Mouse (Mus musculus): ENCODE data around the gene Glul. TPM values are rescaled to one million over a fixed set of nuclear protein-coding genes. Genes with fewer than 3 reads are reported as not detected.
A peak's percentile ranks its signal among the peaks of the same experiment; 100 is the strongest.

Glul gene
- total and polyA plus RNA-seq, 2 experiments from 2014 or later: 308 to 422 TPM

GRCm38 (mm10) chr1:153900381-153900780, 637 bp downstream of the Glul start:
- WGBS: under 1% methylated on average over 33 of the region's 36 CpGs
- TF ChIP-seq CTCF (IDR thresholded peaks at IDR 0.05; ENCODE audit: low read depth): no peak
- peak; percentile 25 for ATAC-seq

GRCm38 (mm10) chr1:153900860-153901730, 1.4 kb downstream of the Glul start:
- no peak for TF ChIP-seq CTCF (IDR thresholded peaks at IDR 0.05; ENCODE audit: low read depth)
- H3K9ac ChIP-seq (replicated peaks; ENCODE audit: low read length): peak overlapping the region; percentile 73
- under 1% methylated on average over 25 of the region's 25 CpGs for WGBS
- H3K4me3 ChIP-seq (ENCODE audit: low read length): peak overlapping the region; percentile 81
- H3K4me2 ChIP-seq (ENCODE audit: low read depth, low read length): peak overlapping the region; percentile 72
- H3K27ac ChIP-seq: peak overlapping the region; percentile 94
- no peaks in the 10 kb centered on the region for H3K9me3 ChIP-seq (ENCODE audit: low read length)
- no peaks in the 10 kb centered on the region for H3K27me3 ChIP-seq (ENCODE audit: insufficient read depth, low read length)
- peaks cover 29% of the 10 kb centered on the region for H3K36me3 ChIP-seq (ENCODE audit: insufficient read depth, low read length)
- peaks cover 9% of the 10 kb centered on the region; the same call in 1 of the 2 replicates for H3K4me1 ChIP-seq (ENCODE audit: insufficient read depth, low read length)
- DNase-seq (ENCODE audit: low spot score): peak; percentile 70
- ATAC-seq: no peak

More at GRCm38 (mm10) chr1:153900381-153900780, 637 bp downstream of the Glul start:
- H3K4me2 ChIP-seq (ENCODE audit: low read depth, low read length): peak overlapping the region; percentile 72
- H3K9ac ChIP-seq (replicated peaks; ENCODE audit: low read length): peak overlapping the region; percentile 73
- no peaks in the 10 kb centered on the region for H3K27me3 ChIP-seq (ENCODE audit: insufficient read depth, low read length)
- DNase-seq (ENCODE audit: low spot score): peak; percentile 70
- no peaks in the 10 kb centered on the region for H3K9me3 ChIP-seq (ENCODE audit: low read length)
- H3K27ac ChIP-seq: peak overlapping the region; percentile 94
- H3K4me1 ChIP-seq (ENCODE audit: insufficient read depth, low read length): peaks cover 9% of the 10 kb centered on the region; the same call in 1 of the 2 replicates
- H3K36me3 ChIP-seq (ENCODE audit: insufficient read depth, low read length): peaks cover 23% of the 10 kb centered on the region
- peak overlapping the region; percentile 81 for H3K4me3 ChIP-seq (ENCODE audit: low read length)

- ATAC-seq (no peak), DNase-seq (ENCODE audit: low spot score) (no peak)
- H3K4me2 ChIP-seq (ENCODE audit: low read depth, low read length): peak overlapping the region; percentile 72
- H3K27ac ChIP-seq: no peak overlapping the region
- TF ChIP-seq CTCF (IDR thresholded peaks at IDR 0.05; ENCODE audit: low read depth): no peak
- H3K27me3 ChIP-seq (ENCODE audit: insufficient read depth, low read length): no peaks in the 10 kb centered on the region
- peak overlapping the region; percentile 21; the same call in 1 of the 2 replicates for H3K9ac ChIP-seq (replicated peaks; ENCODE audit: low read length)
- WGBS: 39% methylated on average over 13 of the region's 13 CpGs
- peaks cover 9% of the 10 kb centered on the region; the same call in 1 of the 2 replicates for H3K4me1 ChIP-seq (ENCODE audit: insufficient read depth, low read length)
- H3K9me3 ChIP-seq (ENCODE audit: low read length): no peaks in the 10 kb centered on the region
- H3K4me3 ChIP-seq (ENCODE audit: low read length): peak overlapping the region; percentile 81
- peaks cover 46% of the 10 kb centered on the region for H3K36me3 ChIP-seq (ENCODE audit: insufficient read depth, low read length)
Measured at GRCm38 (mm10) chr1:153903006-153903405, 3.3 kb downstream of the Glul start.

GRCm38 (mm10) chr1:153904236-153904635, 4.5 kb downstream of the Glul start:
- 94% methylated on average over 14 of the region's 14 CpGs for WGBS
- DNase-seq (ENCODE audit: low spot score): no peak
- ATAC-seq: no peak

GRCm38 (mm10) chr1:153905884-153906283, 6.1 kb downstream of the Glul start:
- H3K9me3 ChIP-seq (ENCODE audit: low read length): no peaks in the 10 kb centered on the region
- no peak for DNase-seq (ENCODE audit: low spot score)
- H3K9ac ChIP-seq (replicated peaks; ENCODE audit: low read length): no peak overlapping the region
- no peak overlapping the region for H3K27ac ChIP-seq
- H3K4me2 ChIP-seq (ENCODE audit: low read depth, low read length): no peak overlapping the region
- WGBS: 80% methylated on average over 3 of the region's 3 CpGs
- H3K4me3 ChIP-seq (ENCODE audit: low read length): no peak overlapping the region
- no peaks in the 10 kb centered on the region for H3K27me3 ChIP-seq (ENCODE audit: insufficient read depth, low read length)
- H3K36me3 ChIP-seq (ENCODE audit: insufficient read depth, low read length): peaks cover 72% of the 10 kb centered on the region
- peaks cover 9% of the 10 kb centered on the region; the same call in 1 of the 2 replicates for H3K4me1 ChIP-seq (ENCODE audit: insufficient read depth, low read length)
- no peak for TF ChIP-seq CTCF (IDR thresholded peaks at IDR 0.05; ENCODE audit: low read depth)
- no peak for ATAC-seq

More at GRCm38 (mm10) chr1:153904236-153904635, 4.5 kb downstream of the Glul start:
- no peak overlapping the region for H3K27ac ChIP-seq
- no peak for TF ChIP-seq CTCF (IDR thresholded peaks at IDR 0.05; ENCODE audit: low read depth)
- H3K36me3 ChIP-seq (ENCODE audit: insufficient read depth, low read length): peaks cover 59% of the 10 kb centered on the region
- H3K4me1 ChIP-seq (ENCODE audit: insufficient read depth, low read length): peaks cover 9% of the 10 kb centered on the region; the same call in 1 of the 2 replicates
- H3K4me2 ChIP-seq (ENCODE audit: low read depth, low read length): no peak overlapping the region
- no peak overlapping the region for H3K9ac ChIP-seq (replicated peaks; ENCODE audit: low read length)
- no peak overlapping the region for H3K4me3 ChIP-seq (ENCODE audit: low read length)
- H3K27me3 ChIP-seq (ENCODE audit: insufficient read depth, low read length): no peaks in the 10 kb centered on the region
- H3K9me3 ChIP-seq (ENCODE audit: low read length): no peaks in the 10 kb centered on the region

GRCm38 (mm10) chr1:153908208-153908607, 8.5 kb downstream of the Glul start:
- no peak overlapping the region for H3K9ac ChIP-seq (replicated peaks; ENCODE audit: low read length)
- peaks cover 71% of the 10 kb centered on the region for H3K36me3 ChIP-seq (ENCODE audit: insufficient read depth, low read length)
- H3K4me3 ChIP-seq (ENCODE audit: low read length): no peak overlapping the region
- no peak overlapping the region for H3K27ac ChIP-seq
- no peaks in the 10 kb centered on the region for H3K27me3 ChIP-seq (ENCODE audit: insufficient read depth, low read length)
- DNase-seq (ENCODE audit: low spot score): no peak
- 74% methylated on average over 6 of the region's 6 CpGs for WGBS
- no peaks in the 10 kb centered on the region for H3K9me3 ChIP-seq (ENCODE audit: low read length)
- H3K4me1 ChIP-seq (ENCODE audit: insufficient read depth, low read length): no peaks in the 10 kb centered on the region
- no peak for ATAC-seq
- TF ChIP-seq CTCF (IDR thresholded peaks at IDR 0.05; ENCODE audit: low read depth): no peak
- no peak overlapping the region for H3K4me2 ChIP-seq (ENCODE audit: low read depth, low read length)
